ENCODE assay signal across 8 mouse cellular contexts in the genomic region with DNA sequence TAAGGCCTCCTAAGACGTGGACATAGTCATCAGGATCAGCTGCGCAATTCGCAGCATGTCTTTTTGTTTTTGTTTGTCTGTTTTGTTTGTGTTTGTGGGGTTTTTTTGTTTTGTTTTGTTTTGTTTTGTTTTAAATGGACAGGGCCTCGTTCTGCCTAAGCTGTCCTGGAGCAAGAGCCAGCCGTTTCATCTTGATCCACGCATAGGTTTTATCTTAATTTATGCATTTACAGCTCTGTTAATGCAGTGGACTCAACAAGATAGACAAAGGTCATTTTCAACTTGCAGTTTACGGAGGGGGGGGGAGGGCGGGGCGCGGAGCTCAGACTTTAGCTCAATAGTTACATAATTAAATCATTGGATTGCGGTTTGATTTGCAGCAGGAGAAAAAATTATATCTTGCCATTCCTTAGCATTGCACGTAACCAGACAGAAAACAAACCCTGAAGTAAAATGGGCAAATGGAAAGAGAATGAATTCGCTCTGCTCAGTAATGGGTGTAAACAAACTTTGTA. TPM values are rescaled to one million over a fixed set of nuclear protein-coding genes. Genes with fewer than 3 reads are reported as not detected.
DNase-seq lines count a peak whose midpoint lies in the region; ATAC-seq lines count a peak whose summit lies in the region.

No protein-coding gene starts in this region.

- H3K9me3 ChIP-seq in erythroblast, embryonic 14.5 days (ENCODE audit: control insufficient read depth, low read length) = no peaks in the 10 kb centered on the region
- H3K9me3 ChIP-seq in kidney, embryonic 15.5 days (replicated peaks) = no peaks in the 10 kb centered on the region
- no peaks in the 10 kb centered on the region for H3K9me3 ChIP-seq in midbrain, embryonic 14.5 days (ENCODE audit: control insufficient read depth, low read length)

- H3K27me3 ChIP-seq in erythroblast, embryonic 14.5 days (ENCODE audit: control insufficient read depth) = no peaks in the 10 kb centered on the region; the same call in 1 of the 2 replicates
- no peaks in the 10 kb centered on the region for H3K27me3 ChIP-seq in kidney, embryonic 15.5 days
- no peaks in the 10 kb centered on the region for H3K27me3 ChIP-seq in midbrain, embryonic 14.5 days (ENCODE audit: control insufficient read depth, insufficient read depth, low read length)

- WGBS in kidney, embryonic 15.5 days = 77% methylated on average over 13 of the region's 13 CpGs
- 73% methylated on average over 13 of the region's 13 CpGs for WGBS in midbrain, embryonic 14.5 days

- no peaks in the 10 kb centered on the region for H3K36me3 ChIP-seq in erythroblast, embryonic 14.5 days (ENCODE audit: control insufficient read depth)
- no peaks in the 10 kb centered on the region for H3K36me3 ChIP-seq in kidney, embryonic 15.5 days
- H3K36me3 ChIP-seq in midbrain, embryonic 14.5 days (ENCODE audit: control insufficient read depth, insufficient read depth, low read length) = no peaks in the 10 kb centered on the region

- H3K4me2 ChIP-seq in kidney, embryonic 15.5 days = peak overlapping the region; percentile 87
- H3K4me2 ChIP-seq in midbrain, embryonic 14.5 days (ENCODE audit: low read length) = peak overlapping the region; percentile 75

- ATAC-seq in erythroblast, adult 5-6 weeks (replicated peaks; ENCODE audit: low FRiP score, poor library complexity, severe bottlenecking) = no peak
- ATAC-seq in kidney, embryonic 15.5 days (replicated peaks; ENCODE audit: low FRiP score) = no peak
- no peak for ATAC-seq in midbrain, embryonic 14.5 days (ENCODE audit: low FRiP score, low TSS enrichment)

- H3K4me1 ChIP-seq in erythroblast, embryonic 14.5 days (ENCODE audit: control insufficient read depth) = peaks cover 5% of the 10 kb centered on the region
- H3K4me1 ChIP-seq in kidney, embryonic 15.5 days = peaks cover 24% of the 10 kb centered on the region
- peaks cover 10% of the 10 kb centered on the region; the same call in 1 of the 2 replicates for H3K4me1 ChIP-seq in midbrain, embryonic 14.5 days (ENCODE audit: control insufficient read depth, insufficient read depth, low read length)

- DNase-seq in kidney, postnatal 10 days = no peak
- DNase-seq in induced T-regulatory cell, adult 2 months (ENCODE audit: low read depth) = peak; percentile 49
- DNase-seq in midbrain, embryonic 14.5 days = no peak
- DNase-seq in layer of hippocampus, adult 11-12 months (ENCODE audit: low spot score) = no peak
- no peak for DNase-seq in adrenal gland, postnatal 36 days

- peak overlapping the region; percentile 90; the same call in 1 of the 2 replicates for H3K27ac ChIP-seq in kidney, embryonic 15.5 days
- H3K27ac ChIP-seq in midbrain, embryonic 14.5 days (replicated peaks; ENCODE audit: low read depth, low read length) = no peak overlapping the region

- peak overlapping the region; percentile 58; the same call in 1 of the 2 replicates for H3K9ac ChIP-seq in kidney, embryonic 15.5 days
- no peak overlapping the region for H3K9ac ChIP-seq in midbrain, embryonic 14.5 days (replicated peaks; ENCODE audit: low read length)

- H3K4me3 ChIP-seq in erythroblast, embryonic 14.5 days (replicated peaks) = peak overlapping the region; percentile 67
- peak overlapping the region; percentile 59 for H3K4me3 ChIP-seq in kidney, embryonic 15.5 days (replicated peaks)
- no peak overlapping the region for H3K4me3 ChIP-seq in midbrain, embryonic 14.5 days (replicated peaks; ENCODE audit: low read depth, low read length)

RNA-seq across cellular contexts. Expression of a gene that starts 1.3 kb away (rescaled TPM):
- 0.02 TPM in 1 of 2 replicates, not detected in the other for polyA plus RNA-seq in erythroblast, embryonic 14.5 days (2012)
- total RNA-seq in erythroblast, adult 5-6 weeks (2015; ENCODE audit: low replicate concordance) = 2.1 and 7.5 TPM in 2 replicates
- 0.84 and 1.7 TPM in 2 replicates for total RNA-seq in erythroblast, adult 5-6 weeks (2017; ENCODE audit: low replicate concordance)
- 18.2 and 20.8 TPM in 2 replicates for polyA plus RNA-seq in kidney, embryonic 15.5 days (2015; fragmentation: Nextera tagmentation; extraction: Ambion mirVana)
- polyA plus RNA-seq in midbrain, embryonic 14.5 days (2014; fragmentation: Nextera tagmentation; extraction: Ambion mirVana) = 0.63 and 1.6 TPM in 2 replicates
- total RNA-seq in adrenal gland, postnatal 36 days (2021) = 10 to 100 TPM; 13.9 to 19.8 TPM
